Mouse (Mus musculus) kidney, postnatal 10 days (tissue): ENCODE results near the gene 9130023H24Rik.

Experiments used
- DNase-seq: peaks from one replicate; pipeline ENCODE4 v3.0.0; 2021; ENCODE audit warnings: mixed read lengths

The 9130023H24Rik gene

GRCm38 (mm10) chr7:128237927-128238778 lies at the start of gene 9130023H24Rik:
Gene 9130023H24Rik, minus strand, starts transcription at chr7:128238031.
- peak; percentile 100 for DNase-seq

- no peak for DNase-seq
Measured at GRCm38 (mm10) chr7:128285060-128285459, 47.2 kb upstream of the 9130023H24Rik start.

GRCm38 (mm10) chr7:128284047-128284446 lies 46.2 kb upstream of the 9130023H24Rik start:
- no peak for DNase-seq

- DNase-seq, result no peak
Measured at GRCm38 (mm10) chr7:128282532-128283244, 44.9 kb upstream of the 9130023H24Rik start.

- no peak for DNase-seq
Measured at GRCm38 (mm10) chr7:128281765-128282164, 43.9 kb upstream of the 9130023H24Rik start.

- no peak for DNase-seq
Measured at GRCm38 (mm10) chr7:128279750-128280149, 41.9 kb upstream of the 9130023H24Rik start.

GRCm38 (mm10) chr7:128276051-128276450 lies 38.2 kb upstream of the 9130023H24Rik start:
- DNase-seq, result no peak

- no peak for DNase-seq
Measured at GRCm38 (mm10) chr7:128271496-128271895, 33.7 kb upstream of the 9130023H24Rik start.

- DNase-seq, result no peak
Measured at GRCm38 (mm10) chr7:128270431-128270850, 32.6 kb upstream of the 9130023H24Rik start.

- no peak for DNase-seq
Measured at GRCm38 (mm10) chr7:128267813-128268212, 30.0 kb upstream of the 9130023H24Rik start.

- no peak for DNase-seq
Measured at GRCm38 (mm10) chr7:128267391-128267790, 29.6 kb upstream of the 9130023H24Rik start.

GRCm38 (mm10) chr7:128266056-128266455 lies 28.2 kb upstream of the 9130023H24Rik start:
- no peak for DNase-seq

GRCm38 (mm10) chr7:128265411-128265810 lies 27.6 kb upstream of the 9130023H24Rik start, which contains the start of gene Slc5a2:
Gene Slc5a2, plus strand, starts transcription at chr7:128265657.
- no peak for DNase-seq

- peak; percentile 58 for DNase-seq
Measured at GRCm38 (mm10) chr7:128256783-128257334, 19.0 kb upstream of the 9130023H24Rik start.

GRCm38 (mm10) chr7:128255757-128256156 lies 17.9 kb upstream of the 9130023H24Rik start:
- no peak for DNase-seq

GRCm38 (mm10) chr7:128254978-128255377 lies 17.1 kb upstream of the 9130023H24Rik start:
- DNase-seq, result no peak

- DNase-seq, result peak; percentile 56
Measured at GRCm38 (mm10) chr7:128252609-128253008, 14.8 kb upstream of the 9130023H24Rik start.

GRCm38 (mm10) chr7:128251946-128252345 lies 14.1 kb upstream of the 9130023H24Rik start:
- no peak for DNase-seq

- no peak for DNase-seq
Measured at GRCm38 (mm10) chr7:128249998-128250397, 12.2 kb upstream of the 9130023H24Rik start.

- DNase-seq, result no peak
Measured at GRCm38 (mm10) chr7:128248081-128249042, 10.5 kb upstream of the 9130023H24Rik start.

GRCm38 (mm10) chr7:128247443-128247842 lies 9.6 kb upstream of the 9130023H24Rik start:
- peak; percentile 94 for DNase-seq
